Mouse (Mus musculus) olfactory bulb, adult 2 months (tissue): ENCODE data around the gene Gimap3.

Experiments
- CTCF ChIP-seq: fragments of 200-500 bp; IDR thresholded peaks from 2 replicates; pipeline ENCODE4 v1.5.1; 2012; ENCODE audit warnings: low read depth, mild to moderate bottlenecking, low read length, moderate library complexity; ENCODE audit not compliant: insufficient read depth
- POLR2A ChIP-seq: fragments of 200-500 bp; IDR thresholded peaks from 2 replicates; pipeline ENCODE4 v1.6.1; 2012; ENCODE audit warnings: mild to moderate bottlenecking, low read depth, low read length, moderate library complexity; ENCODE audit not compliant: insufficient read depth

DNA sequence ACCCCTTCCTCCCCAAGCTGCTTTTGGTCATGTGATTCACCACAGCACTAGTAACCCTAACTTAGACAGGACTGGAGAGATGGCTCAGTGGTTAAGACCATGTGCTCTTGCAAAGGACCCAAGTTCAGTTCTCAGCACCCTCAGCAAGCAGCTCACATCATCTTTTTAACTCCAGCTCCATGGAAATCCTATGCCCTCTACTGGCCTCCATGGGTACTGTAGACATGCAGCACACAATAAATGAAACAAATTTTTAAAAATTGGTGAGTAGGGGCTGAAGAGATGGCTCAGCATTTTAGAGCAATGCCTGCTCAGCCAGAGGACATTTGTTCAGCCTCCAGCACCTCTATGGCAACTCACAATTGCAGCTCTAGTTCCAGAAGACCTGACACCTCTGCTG lies 44.4 kb upstream of the Gimap3 start:
- TF ChIP-seq POLR2A, result no peak
- TF ChIP-seq CTCF, result no peak
